Mouse (Mus musculus) heart, postnatal 25 days (tissue): ENCODE data around the gene Dlst. TPM values are rescaled to one million over a fixed set of nuclear protein-coding genes. Genes with fewer than 3 reads are reported as not detected.

Experiments used
- DNase-seq: peaks from one replicate; pipeline ENCODE4 v3.0.0; 2022; ENCODE audit warnings: low spot score
- intact Hi-C: fragments of 180-260 bp; cut with DNase I; formaldehyde crosslinking; loops from one replicate; pipeline ENCODE4 v1.15.1; 2025
- total RNA-seq, 2 experiments: library from RNA; stranded (reverse); gene quantifications; 2 replicates each; pipeline ENCODE4 v1.2.3; 2021

Dlst gene
- total RNA-seq, 2 experiments from 2014 or later: 830 to 838 TPM

DNA sequence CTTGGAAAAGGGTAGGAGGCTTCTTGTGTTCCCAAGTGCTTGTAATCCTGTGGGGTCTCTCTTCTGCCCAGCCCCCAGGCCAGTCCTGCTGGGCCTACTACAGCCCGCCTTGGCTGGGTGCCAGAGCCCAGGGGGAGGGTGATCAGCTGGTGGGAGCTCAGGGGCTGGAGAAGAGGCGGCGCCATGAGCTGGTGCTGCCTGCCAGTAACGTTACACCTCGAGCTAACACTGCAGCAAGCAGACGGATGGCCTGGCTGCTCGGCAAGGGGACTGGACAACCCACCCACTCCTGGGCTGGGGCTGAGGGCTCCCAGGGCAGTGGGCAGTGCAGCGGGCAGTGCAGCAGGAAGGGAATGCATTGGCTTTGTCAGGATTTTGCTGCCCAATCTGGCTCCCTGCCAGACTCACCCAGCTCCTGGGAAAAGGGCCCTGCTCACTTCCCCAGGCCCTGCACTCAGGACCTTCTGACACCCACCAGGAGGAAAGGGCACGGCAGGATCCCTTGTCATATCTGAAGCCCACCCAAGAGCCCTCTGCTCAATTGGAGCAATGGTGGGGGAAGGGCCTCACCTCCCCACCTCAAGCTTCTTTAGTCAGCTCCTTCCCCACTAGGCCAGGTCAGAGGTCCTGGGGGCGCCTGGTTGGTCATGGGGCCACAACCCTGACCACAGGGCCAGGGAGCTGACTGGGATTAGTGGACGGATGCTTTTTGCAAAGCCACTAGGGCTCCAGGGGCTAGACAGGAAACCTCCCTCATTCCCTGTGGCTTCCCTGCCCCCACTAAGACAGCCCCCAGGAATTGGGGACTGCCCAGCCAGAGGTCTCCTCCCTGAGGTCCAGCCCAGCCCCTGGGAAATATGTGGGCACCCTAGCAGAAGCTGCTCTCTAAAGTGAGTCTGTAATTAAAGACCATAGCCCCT lies 65.6 kb downstream of the Dlst start:
- intact Hi-C loops: no loop called here
- no peak for DNase-seq

DNA sequence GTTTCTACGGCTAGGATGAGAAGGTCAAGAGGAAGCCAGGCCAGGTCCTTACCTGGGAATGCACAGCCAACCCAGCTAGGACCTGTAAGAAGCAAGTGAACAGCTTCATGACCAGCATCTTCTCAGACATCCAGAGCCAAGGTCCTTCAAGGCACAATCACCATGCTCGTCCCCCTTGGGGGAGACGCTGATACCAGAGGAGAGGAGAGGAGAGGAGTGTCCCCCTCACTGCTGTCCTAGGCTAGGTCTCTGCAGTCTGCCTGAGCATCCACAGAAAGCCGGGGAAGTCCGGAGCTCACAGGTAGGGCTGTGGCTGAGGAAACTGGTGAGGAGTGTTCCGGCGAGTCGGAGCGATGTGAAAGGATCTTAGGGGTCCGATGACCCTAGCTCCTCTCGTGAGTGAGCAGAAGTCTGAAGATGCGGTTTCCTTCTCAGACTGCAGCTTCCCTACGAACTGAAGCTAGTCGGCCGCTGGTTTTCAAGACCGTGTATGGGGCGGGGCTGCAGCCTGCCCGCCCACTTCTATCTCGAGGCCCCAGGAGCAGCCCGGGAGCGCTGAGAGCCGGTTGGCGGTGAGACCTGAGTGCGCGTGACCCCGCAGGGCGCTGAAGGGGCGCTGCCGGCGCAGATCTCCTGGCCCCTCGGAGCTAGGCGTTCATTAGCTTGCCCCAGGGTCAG lies 66.4 kb downstream of the Dlst start:
- intact Hi-C loops: no loop called here
- DNase-seq: no peak

DNA sequence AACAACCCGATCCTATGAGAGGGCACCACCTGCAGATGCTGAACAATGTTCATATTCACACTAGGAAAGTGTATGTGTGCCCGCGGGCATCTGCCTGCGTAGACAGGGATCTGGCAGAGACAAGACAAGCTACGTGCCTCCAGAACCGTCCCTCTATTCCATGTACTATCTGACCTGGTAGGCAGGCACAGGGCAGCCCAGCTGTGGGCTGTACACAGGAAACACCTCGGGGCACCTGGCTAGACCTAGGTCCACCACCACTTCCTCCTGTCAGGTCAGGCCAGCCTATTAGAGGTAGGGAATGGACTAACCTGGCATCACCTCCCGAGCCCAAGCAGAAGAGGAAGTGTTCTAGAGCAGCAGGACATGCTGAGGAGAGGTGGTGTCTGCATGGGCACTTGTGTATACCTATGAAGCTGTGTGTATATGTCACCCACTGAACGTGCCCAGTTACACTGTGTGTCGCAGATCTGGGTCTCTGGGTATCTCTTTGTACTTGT lies 67.2 kb downstream of the Dlst start, which contains the start of gene Pgf:
Gene Pgf (minus strand): TSS at position 51 of the 500 bp plus-strand sequence.
- intact Hi-C loops: no loop called here
- no peak for DNase-seq

DNA sequence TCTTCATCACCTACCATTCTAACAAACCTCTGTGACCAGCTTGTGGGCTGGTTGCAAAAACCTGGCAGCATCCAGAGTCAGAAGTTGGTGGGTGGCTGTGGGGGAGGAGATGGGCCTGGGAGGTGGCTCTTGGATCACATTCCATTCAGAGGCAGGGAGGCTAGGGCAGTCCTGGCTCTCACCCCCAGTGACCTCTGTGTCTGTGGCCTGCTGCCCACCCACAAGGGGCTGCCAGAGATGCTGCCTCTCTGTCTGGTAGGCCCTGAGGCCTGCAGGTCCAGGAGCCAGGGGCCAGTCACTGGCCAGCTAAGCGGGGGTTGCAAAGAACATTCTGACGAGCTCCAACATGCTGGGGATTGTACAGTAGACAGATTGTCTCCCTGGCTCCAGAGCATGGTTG lies 67.7 kb downstream of the Dlst start:
- intact Hi-C loops: no loop called here
- no peak for DNase-seq

DNA sequence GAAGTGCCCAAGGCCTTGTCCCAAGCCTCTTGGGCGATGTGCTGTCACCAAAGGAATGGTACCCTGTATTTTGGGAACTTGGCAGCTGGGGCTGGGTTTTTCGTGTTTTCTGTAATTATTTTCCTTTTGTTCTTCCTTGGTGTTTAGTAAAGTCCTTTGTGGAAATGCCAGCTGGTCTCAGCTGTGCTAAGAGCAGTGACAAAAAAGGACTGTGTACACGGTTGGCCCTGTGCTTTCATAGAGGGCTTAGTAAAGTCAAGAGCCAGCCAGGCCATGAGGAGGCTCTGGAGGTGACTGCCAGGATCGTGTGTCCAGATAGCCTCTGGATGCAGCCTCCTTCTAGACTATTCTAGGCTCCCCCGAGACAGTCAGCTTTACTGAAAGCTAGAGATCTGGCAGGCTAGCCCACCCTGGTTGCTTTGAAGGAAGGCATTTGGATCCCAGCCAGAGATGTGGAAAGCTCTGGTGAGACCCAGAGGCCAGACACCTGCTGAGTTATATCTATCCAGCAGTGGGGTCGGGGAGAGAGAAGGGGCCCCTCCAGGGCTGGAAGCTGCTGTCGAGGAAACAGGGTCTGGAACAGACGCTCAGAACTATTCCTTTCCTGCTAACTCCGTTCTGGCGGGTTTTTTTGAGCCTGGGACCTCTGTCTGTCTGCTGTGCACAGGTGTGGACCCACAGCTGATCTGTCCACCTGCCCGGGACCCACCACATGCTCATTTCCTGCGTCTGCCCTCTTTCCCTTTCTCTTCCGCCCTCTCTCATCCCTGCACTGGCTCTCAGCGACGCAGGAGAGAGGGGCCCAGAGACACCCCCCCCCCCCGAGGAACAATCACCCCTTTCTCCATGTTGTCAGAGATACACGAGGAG lies 71.1 kb downstream of the Dlst start:
- DNase-seq: no peak
- intact Hi-C loops: no loop called here

DNA sequence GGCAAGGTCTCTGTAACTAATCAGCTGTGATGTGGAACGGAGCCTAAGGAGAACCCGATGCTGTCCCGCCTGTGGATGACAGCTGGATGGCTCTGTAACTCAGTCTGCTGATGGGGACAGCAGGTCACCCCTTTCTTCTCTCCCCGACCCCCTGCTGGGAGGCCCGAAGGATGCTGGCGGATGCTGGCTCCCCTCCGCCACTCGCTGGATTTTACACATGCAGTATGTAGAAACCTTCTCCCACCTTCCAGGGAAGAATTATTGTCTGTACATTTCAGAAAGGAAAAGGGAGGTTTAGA lies 71.7 kb downstream of the Dlst start:
- DNase-seq: no peak
- intact Hi-C loops: no loop called here

DNA sequence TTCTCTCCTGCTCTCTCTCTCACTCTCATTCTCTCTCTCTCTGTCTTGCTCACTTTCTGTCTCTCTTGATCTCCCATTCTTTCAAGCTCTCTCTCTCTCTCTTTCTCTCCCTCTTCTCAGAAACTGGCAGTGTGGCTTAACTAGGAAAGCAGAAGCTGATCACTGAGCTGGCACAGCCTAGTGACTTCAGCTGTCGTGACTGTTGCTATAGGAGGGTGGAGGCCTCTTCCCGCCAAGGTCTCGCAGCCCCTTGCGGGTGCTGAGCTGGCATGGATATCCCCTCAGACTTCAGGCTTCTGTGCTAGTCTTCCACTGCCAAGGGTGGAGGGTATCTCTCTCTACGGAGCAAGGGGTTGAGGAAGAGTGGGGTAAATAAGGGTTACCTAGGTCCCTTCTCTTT lies 72.3 kb downstream of the Dlst start:
- intact Hi-C loops: no loop called here
- no peak for DNase-seq

DNA sequence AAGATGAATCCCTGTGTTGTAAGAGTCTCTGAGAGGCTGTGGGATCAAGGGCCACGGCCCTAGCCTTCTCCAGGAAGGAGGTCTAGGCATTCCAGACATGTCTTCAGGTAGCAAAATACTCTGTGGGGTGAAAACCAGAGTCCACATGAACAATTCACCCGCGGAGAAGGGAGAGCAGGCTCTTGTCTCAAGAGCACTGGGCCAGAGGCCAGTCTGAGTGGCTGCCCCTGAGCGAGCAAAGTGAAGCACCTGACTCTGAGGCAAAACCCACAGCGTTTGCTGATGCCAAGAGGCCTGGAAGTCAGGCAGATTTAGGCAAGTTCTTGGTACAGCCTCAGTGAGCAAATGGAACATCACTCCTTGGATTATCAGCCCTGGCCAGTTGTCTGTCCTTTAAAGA lies 73.5 kb downstream of the Dlst start:
- intact Hi-C loops: no loop called here
- no peak for DNase-seq

Other genes with a start within 250 kb of the Dlst start
- 1 to 10 TPM; 1.8 to 2.0 TPM for gene Ltbp2, start 234.3 kb upstream of the Dlst start, total RNA-seq
- gene Fcf1, start 139.9 kb upstream of the Dlst start, total RNA-seq: 10 to 100 TPM; 28.4 to 34.6 TPM
- gene Arel1, start 139.9 kb upstream of the Dlst start, total RNA-seq: 10 to 100 TPM; 37.2 to 38.5 TPM
- 10 to 100 TPM; 26.6 to 26.7 TPM for gene Ylpm1, start 114.5 kb upstream of the Dlst start, total RNA-seq
- 1 to 10 TPM; 1.5 to 1.8 TPM for gene Prox2, start 74 bp upstream of the Dlst start, total RNA-seq
- gene Rps6kl1, start 40.4 kb downstream of the Dlst start, total RNA-seq: 1 to 10 TPM; 2.6 to 4.3 TPM
- 1 to 10 TPM; 3.3 to 4.4 TPM for gene Pgf, start 67.0 kb downstream of the Dlst start, total RNA-seq
- 10 to 100 TPM; 48.2 to 49.3 TPM for gene Eif2b2, start 108.6 kb downstream of the Dlst start, total RNA-seq
- 1 to 10 TPM; 6.9 to 7.5 TPM for gene Mlh3, start 159.8 kb downstream of the Dlst start, total RNA-seq
- 10 to 100 TPM; 14.5 to 19.5 TPM for gene Acyp1, start 177.6 kb downstream of the Dlst start, total RNA-seq
- gene Zc2hc1c, start 177.8 kb downstream of the Dlst start, total RNA-seq: 1 to 10 TPM; 1.9 to 2.0 TPM
- gene Nek9, start 228.5 kb downstream of the Dlst start, total RNA-seq: 10 to 100 TPM; 90.6 to 93.4 TPM